Mouse (Mus musculus): ENCODE results near the gene Dnajb11.

The Dnajb11 gene

GRCm38 (mm10) chr16:22880900-22881299 is 23.3 kb downstream of the Dnajb11 start:
- no peak for DNase-seq (ENCODE audit: extremely low spot score, low read depth, low spot score)

- DNase-seq (ENCODE audit: extremely low spot score, low read depth, low spot score), result no peak
Measured at GRCm38 (mm10) chr16:22881487-22881886, 23.8 kb downstream of the Dnajb11 start.

GRCm38 (mm10) chr16:22883441-22883840 is 25.8 kb downstream of the Dnajb11 start:
- DNase-seq (ENCODE audit: extremely low spot score, low read depth, low spot score), result no peak

GRCm38 (mm10) chr16:22885356-22885755 is 27.7 kb downstream of the Dnajb11 start:
- DNase-seq (ENCODE audit: extremely low spot score, low read depth, low spot score), result no peak

GRCm38 (mm10) chr16:22886726-22887125 is 29.1 kb downstream of the Dnajb11 start:
- no peak for DNase-seq (ENCODE audit: extremely low spot score, low read depth, low spot score)

GRCm38 (mm10) chr16:22888835-22889234 is 31.2 kb downstream of the Dnajb11 start:
- DNase-seq (ENCODE audit: extremely low spot score, low read depth, low spot score), result no peak

- no peak for DNase-seq (ENCODE audit: extremely low spot score, low read depth, low spot score)
Measured at GRCm38 (mm10) chr16:22889716-22890115, 32.1 kb downstream of the Dnajb11 start.

- no peak for DNase-seq (ENCODE audit: extremely low spot score, low read depth, low spot score)
Measured at GRCm38 (mm10) chr16:22890683-22891510, 33.3 kb downstream of the Dnajb11 start, which contains the start of gene Ahsg. Gene Ahsg, plus strand, starts transcription at chr16:22891277.

GRCm38 (mm10) chr16:22891733-22892154 is 34.1 kb downstream of the Dnajb11 start:
- DNase-seq (ENCODE audit: extremely low spot score, low read depth, low spot score), result no peak

GRCm38 (mm10) chr16:22894095-22894494 is 36.5 kb downstream of the Dnajb11 start:
- DNase-seq (ENCODE audit: extremely low spot score, low read depth, low spot score), result no peak

GRCm38 (mm10) chr16:22896618-22897017 is 39.0 kb downstream of the Dnajb11 start:
- DNase-seq (ENCODE audit: extremely low spot score, low read depth, low spot score), result no peak

- no peak for DNase-seq (ENCODE audit: extremely low spot score, low read depth, low spot score)
Measured at GRCm38 (mm10) chr16:22899346-22899745, 41.7 kb downstream of the Dnajb11 start.

- DNase-seq (ENCODE audit: extremely low spot score, low read depth, low spot score), result no peak
Measured at GRCm38 (mm10) chr16:22899866-22900570, 42.4 kb downstream of the Dnajb11 start.

- no peak for DNase-seq (ENCODE audit: extremely low spot score, low read depth, low spot score)
Measured at GRCm38 (mm10) chr16:22901326-22901725, 43.7 kb downstream of the Dnajb11 start.

GRCm38 (mm10) chr16:22909290-22909689 is 51.6 kb downstream of the Dnajb11 start:
- DNase-seq (ENCODE audit: extremely low spot score, low read depth, low spot score), result no peak

GRCm38 (mm10) chr16:22911986-22912385 is 54.3 kb downstream of the Dnajb11 start:
- no peak for DNase-seq (ENCODE audit: extremely low spot score, low read depth, low spot score)

GRCm38 (mm10) chr16:22912886-22913285 is 55.2 kb downstream of the Dnajb11 start:
- DNase-seq (ENCODE audit: extremely low spot score, low read depth, low spot score), result no peak

- no peak for DNase-seq (ENCODE audit: extremely low spot score, low read depth, low spot score)
Measured at GRCm38 (mm10) chr16:22914276-22914675, 56.6 kb downstream of the Dnajb11 start.

GRCm38 (mm10) chr16:22918034-22918433 is 60.4 kb downstream of the Dnajb11 start, which contains the start of gene Fetub:
Gene Fetub, plus strand, starts transcription at chr16:22918334.
- DNase-seq (ENCODE audit: extremely low spot score, low read depth, low spot score), result no peak

- peak; percentile 20 for DNase-seq (ENCODE audit: extremely low spot score, low read depth, low spot score)
Measured at GRCm38 (mm10) chr16:22918664-22919312, 61.1 kb downstream of the Dnajb11 start.
